Mouse (Mus musculus) T-helper 2 cell (primary cell): ENCODE data around the gene Cntnap5c.

Experiments
- in situ Hi-C: fragments of 300-600 bp; cut with MboI, MseI; formaldehyde crosslinking; loops from one replicate; pipeline ENCODE4 v1.15.1; 2025; ENCODE audit warnings: high pct_unique_total_duplicates

The Cntnap5c gene

DNA sequence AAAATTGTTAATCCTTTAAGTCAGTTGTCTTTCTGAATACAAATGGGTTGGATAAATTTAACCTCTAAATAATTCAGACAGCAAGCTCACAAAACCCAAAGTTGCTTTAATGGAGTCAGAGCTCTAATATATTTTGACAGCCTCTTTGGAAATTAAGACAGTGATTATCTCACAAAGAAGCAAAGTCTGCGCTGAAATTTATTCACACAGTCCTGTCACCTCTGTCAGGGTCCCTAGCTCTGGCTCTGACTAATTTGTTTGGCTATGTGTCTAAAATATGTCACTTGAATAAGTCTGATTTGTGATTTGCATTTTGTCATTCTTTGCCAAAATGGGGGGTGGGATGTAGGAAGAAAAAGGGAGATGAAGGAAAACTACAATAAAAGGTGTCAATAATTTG, 234.0 kb downstream of the Cntnap5c start:
- in situ Hi-C loops = no loop called here

- in situ Hi-C loops = no loop called here
These were observed 235.1 kb downstream of the Cntnap5c start for GRCm38 (mm10) chr17:58004491-58004890.

DNA sequence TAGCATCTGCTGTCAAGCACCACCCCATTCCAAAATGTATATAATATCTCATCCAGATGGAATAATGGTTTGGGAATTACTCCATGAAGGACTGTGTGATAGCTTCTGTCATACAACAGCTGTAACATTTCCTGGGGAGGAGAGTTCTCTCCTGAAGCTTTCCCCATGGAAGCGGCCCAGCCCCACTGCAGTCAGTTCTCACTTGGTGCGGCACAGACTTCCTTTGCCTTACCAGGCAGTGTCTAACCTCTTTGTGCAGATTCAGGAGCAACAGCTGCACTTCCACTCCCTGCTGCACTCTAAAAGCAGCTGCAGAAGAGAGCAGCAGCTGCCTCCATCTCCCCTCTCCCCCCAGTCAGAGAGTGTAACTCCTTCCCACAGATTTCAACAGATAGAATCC, 271.8 kb downstream of the Cntnap5c start:
- in situ Hi-C loops = no loop called here

- in situ Hi-C loops = no loop called here
These were observed 275.8 kb downstream of the Cntnap5c start for GRCm38 (mm10) chr17:58045149-58045548.

DNA sequence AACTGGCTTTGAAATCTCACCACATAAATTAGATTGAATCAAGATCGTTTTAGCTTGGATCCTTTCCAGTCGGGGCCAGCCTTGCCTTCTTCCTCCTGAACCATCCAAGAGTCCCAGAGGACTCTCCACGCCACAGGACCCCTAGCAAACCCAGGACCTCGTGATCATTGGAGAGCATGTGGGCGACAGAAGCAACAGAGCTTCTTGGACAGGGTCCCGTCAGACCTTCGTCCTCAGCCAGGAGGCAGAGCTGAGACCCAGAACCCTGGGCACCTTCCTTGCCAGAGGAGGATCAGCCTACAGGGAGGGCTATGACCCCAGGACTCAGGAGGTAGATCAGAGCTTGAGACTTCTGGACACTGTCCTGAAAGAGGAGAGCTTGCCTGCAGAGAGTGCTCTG, 300.5 kb downstream of the Cntnap5c start:
- in situ Hi-C loops = no loop called here

GRCm38 (mm10) chr17:58082676-58083075, 313.3 kb downstream of the Cntnap5c start:
- in situ Hi-C loops = no loop called here

GRCm38 (mm10) chr17:58104505-58104904, 335.1 kb downstream of the Cntnap5c start:
- in situ Hi-C loops = no loop called here

- in situ Hi-C loops = no loop called here
These were observed 338.5 kb downstream of the Cntnap5c start for GRCm38 (mm10) chr17:58107901-58108300.

GRCm38 (mm10) chr17:58108335-58108734, 339.0 kb downstream of the Cntnap5c start:
- in situ Hi-C loops = no loop called here

DNA sequence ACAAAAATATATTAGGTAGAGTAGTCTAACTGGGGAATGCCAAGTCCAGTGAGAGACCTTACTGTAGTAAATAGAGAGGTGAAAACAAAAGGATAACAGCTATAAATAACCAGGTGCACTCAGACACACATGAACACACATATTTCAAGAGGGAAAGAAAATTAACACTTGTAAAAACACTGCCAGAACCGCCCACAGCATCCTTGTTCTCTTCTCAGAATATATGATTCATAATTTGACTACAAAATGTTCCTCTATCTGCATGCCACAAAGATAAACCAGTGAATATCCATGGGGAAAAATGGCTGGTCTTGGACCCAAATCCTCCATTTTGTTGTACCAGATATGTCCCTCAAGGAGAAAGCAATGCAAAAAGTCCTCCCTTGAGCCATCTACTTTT, 417.8 kb downstream of the Cntnap5c start:
- in situ Hi-C loops = no loop called here

GRCm38 (mm10) chr17:58201148-58201547, 431.8 kb downstream of the Cntnap5c start:
- in situ Hi-C loops = no loop called here

GRCm38 (mm10) chr17:58268058-58268457, 498.7 kb downstream of the Cntnap5c start:
- in situ Hi-C loops = no loop called here

DNA sequence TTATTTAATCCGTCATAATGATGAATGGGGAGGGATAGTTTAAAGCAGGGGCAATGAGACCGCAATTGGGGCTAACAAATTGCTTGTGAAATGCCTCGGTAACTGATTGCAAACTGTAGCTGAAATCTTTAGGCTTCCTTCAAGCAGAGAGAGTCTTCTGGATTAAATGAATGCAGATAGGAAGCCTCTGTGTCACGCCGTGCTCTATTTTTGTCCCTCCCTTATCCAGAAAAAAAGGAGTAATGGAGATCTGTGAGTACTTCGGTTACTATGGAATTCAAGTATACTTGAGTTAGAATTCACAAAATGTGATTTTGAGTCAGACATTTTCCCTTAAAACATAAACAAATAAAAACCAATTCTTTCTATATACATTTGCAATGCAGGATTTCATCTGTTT, 581.9 kb downstream of the Cntnap5c start:
- in situ Hi-C loops = no loop called here

DNA sequence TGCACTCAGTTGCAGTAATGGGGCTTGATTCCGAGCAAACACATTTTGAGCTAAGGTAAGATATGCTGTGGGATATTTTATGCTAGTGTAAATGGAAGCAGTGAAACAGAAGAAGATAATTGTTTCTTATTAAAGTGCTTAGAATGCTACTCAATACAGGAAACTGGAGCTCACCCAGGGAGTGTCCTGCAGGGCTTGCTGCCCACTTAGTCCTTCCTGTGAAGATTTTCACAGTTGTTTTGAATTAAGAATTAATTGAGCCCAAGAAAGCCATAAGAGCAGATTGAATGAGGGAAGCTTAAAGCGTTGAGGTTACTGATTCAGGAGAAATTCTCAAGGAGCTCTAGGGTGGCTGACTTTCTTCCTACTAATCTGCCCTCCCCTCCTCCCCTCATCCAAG, 586.9 kb downstream of the Cntnap5c start:
- in situ Hi-C loops = no loop called here

GRCm38 (mm10) chr17:58363582-58364267, 594.4 kb downstream of the Cntnap5c start:
- in situ Hi-C loops = no loop called here

- in situ Hi-C loops = no loop called here
These were observed 600.7 kb downstream of the Cntnap5c start for GRCm38 (mm10) chr17:58370089-58370488.

DNA sequence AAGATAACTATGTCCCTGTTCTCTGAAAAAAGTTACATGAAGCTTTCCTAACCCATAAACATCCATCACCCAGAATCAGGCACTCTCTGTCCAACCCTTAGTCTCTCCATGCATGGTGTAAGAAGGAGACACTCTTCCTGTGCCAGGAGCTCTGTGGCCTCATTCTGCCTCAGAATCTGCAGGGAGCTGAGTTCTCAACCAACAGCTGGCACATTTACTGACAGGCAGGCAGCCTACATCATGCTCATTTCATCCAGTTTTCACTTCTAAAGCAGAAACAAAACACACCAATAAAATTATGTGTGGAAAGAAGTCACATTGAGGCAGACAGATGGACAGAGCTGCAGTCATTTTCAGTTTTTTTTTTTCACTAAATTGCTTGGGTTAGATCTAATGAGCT, 638.4 kb downstream of the Cntnap5c start:
- in situ Hi-C loops = no loop called here

DNA sequence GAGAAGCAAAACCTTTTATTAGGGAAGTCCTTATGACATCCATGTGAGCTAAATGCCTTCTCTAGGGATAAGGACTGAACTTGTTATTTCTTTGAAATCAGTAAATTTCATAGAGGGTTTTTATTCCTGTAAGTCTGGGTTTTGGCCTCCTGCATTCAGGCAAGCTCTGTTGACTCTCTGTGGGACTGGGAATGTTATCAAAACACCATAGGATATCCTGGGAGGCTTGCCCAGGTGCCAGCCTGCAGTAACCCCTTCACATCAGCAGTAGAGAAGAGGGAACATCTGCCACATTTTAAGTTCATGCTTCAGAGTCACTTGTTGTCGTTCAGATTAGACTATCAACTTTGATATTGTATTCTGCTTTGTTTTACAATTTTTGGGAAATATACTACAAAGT, 639.4 kb downstream of the Cntnap5c start:
- in situ Hi-C loops = no loop called here

- in situ Hi-C loops = no loop called here
These were observed 668.1 kb downstream of the Cntnap5c start for GRCm38 (mm10) chr17:58437443-58437842.
